Mouse (Mus musculus): ENCODE data around the gene Rgs18. TPM values are rescaled to one million over a fixed set of nuclear protein-coding genes. Genes with fewer than 3 reads are reported as not detected.

Rgs18 gene
- 137 and 158 TPM in 2 replicates for total RNA-seq (2017)

- peak; percentile 98 for ATAC-seq (replicated peaks; ENCODE audit: low read depth, poor library complexity, severe bottlenecking)
These were observed at the start of gene Rgs18 for GRCm38 (mm10) chr1:144775331-144775730. Gene Rgs18, minus strand, starts transcription at chr1:144775435.

GRCm38 (mm10) chr1:144774394-144774793 lies 841 bp downstream of the Rgs18 start:
- no peak for ATAC-seq (replicated peaks; ENCODE audit: low read depth, poor library complexity, severe bottlenecking)

- ATAC-seq (replicated peaks; ENCODE audit: low read depth, poor library complexity, severe bottlenecking) = peak; percentile 95
These were observed 9.0 kb downstream of the Rgs18 start for GRCm38 (mm10) chr1:144766218-144766617.

GRCm38 (mm10) chr1:144760792-144761191 lies 14.4 kb downstream of the Rgs18 start:
- no peak for ATAC-seq (replicated peaks; ENCODE audit: low read depth, poor library complexity, severe bottlenecking)

GRCm38 (mm10) chr1:144750763-144751162 lies 24.5 kb downstream of the Rgs18 start:
- peak; percentile 52 for ATAC-seq (replicated peaks; ENCODE audit: low read depth, poor library complexity, severe bottlenecking)

GRCm38 (mm10) chr1:144746182-144746581 lies 29.1 kb downstream of the Rgs18 start:
- no peak for ATAC-seq (replicated peaks; ENCODE audit: low read depth, poor library complexity, severe bottlenecking)

GRCm38 (mm10) chr1:144737739-144738138 lies 37.5 kb downstream of the Rgs18 start:
- no peak for ATAC-seq (replicated peaks; ENCODE audit: low read depth, poor library complexity, severe bottlenecking)

- no peak for ATAC-seq (replicated peaks; ENCODE audit: low read depth, poor library complexity, severe bottlenecking)
These were observed 54.5 kb downstream of the Rgs18 start for GRCm38 (mm10) chr1:144720736-144721135.

- peak; percentile 65; the same call in 1 of the 2 replicates for ATAC-seq (replicated peaks; ENCODE audit: low read depth, poor library complexity, severe bottlenecking)
These were observed 70.9 kb downstream of the Rgs18 start for GRCm38 (mm10) chr1:144704373-144704772.

Other genes with a start within 250 kb of the Rgs18 start
- not detected in 2 replicates for gene Rgs21, start 207.8 kb downstream of the Rgs18 start, total RNA-seq (2017)